Mouse (Mus musculus) central nervous system, embryonic 18 days (tissue): ENCODE measurements around the gene Plcl1. TPM values are rescaled to one million over a fixed set of nuclear protein-coding genes. Genes with fewer than 3 reads are reported as not detected.

Experiments
- polyA plus RNA-seq: library from polyadenylated mRNA; depleted of rRNA; stranded (reverse); fragments of >200 nt; gene quantifications from 2 replicates; pipeline ENCODE4 v1.2.3, GENCODE M21; 2012; rRNA removed

Gene Plcl1
- polyA plus RNA-seq: 4.4 and 4.9 TPM in 2 replicates

GRCm38 (mm10) chr1:55405272-55406022 is at the start of gene Plcl1:
Gene Plcl1, plus strand, starts transcription at chr1:55405921.

DNA sequence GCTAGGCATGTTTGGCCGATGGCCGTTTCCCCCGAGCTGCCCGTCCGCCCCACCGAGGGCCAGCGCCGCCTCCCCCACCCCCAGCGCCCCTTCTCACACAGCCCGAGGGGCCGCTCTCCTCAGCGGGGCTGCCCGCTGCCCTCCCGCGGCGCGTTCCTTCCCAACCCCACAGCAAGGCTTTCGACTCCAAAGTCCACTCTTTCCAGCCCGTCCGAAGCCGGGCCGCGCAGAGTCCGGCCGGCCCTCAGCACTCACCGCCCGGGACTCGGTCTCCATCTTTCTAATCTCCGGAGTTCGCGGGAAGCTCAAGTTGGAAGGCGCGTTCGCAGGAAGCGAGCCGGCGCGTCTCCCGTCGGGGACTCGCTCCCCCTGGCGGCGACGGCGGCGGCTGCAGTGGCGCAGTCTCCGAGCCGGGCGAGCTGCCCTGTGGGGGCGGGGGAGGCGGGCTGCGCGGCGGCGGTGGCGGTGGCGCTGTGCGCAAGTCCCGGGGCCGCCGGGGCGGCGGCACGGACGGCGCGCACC is 42.6 kb upstream of the Plcl1 start, which contains the start of gene Boll:
Boll (minus strand) TSS at position 426 of the 522 bp plus-strand sequence.

Other genes starting within 250 kb of the Plcl1 start
- gene Rftn2, start 179.1 kb upstream of the Plcl1 start, polyA plus RNA-seq: 9.0 and 10.8 TPM in 2 replicates
- 5.4 and 5.6 TPM in 2 replicates for gene Mars2, start 168.7 kb upstream of the Plcl1 start, polyA plus RNA-seq
- 0.05 TPM in 1 of 2 replicates, not detected in the other for gene Boll, start 42.5 kb upstream of the Plcl1 start, polyA plus RNA-seq